Mouse (Mus musculus): Measurements from ENCODE around the gene Pou2af1.
A peak's percentile ranks its signal among the peaks of the same experiment; 100 is the strongest.

Gene Pou2af1

GRCm38 (mm10) chr9:51213023-51213728, at the start of gene Pou2af1:
Gene Pou2af1 (plus strand): TSS chr9:51213708.
- no peak for DNase-seq

GRCm38 (mm10) chr9:51163989-51164388, 49.5 kb upstream of the Pou2af1 start:
- no peak for DNase-seq

GRCm38 (mm10) chr9:51165312-51166180, 48.0 kb upstream of the Pou2af1 start, which contains the start of gene Gm32742:
Gene Gm32742 (minus strand): TSS chr9:51165517.
- DNase-seq: no peak

GRCm38 (mm10) chr9:51167954-51168353, 45.6 kb upstream of the Pou2af1 start:
- no peak for DNase-seq

- no peak for DNase-seq
Measured at GRCm38 (mm10) chr9:51168698-51169097, 44.8 kb upstream of the Pou2af1 start.

GRCm38 (mm10) chr9:51169133-51169532, 44.4 kb upstream of the Pou2af1 start:
- DNase-seq: no peak

- DNase-seq: no peak
Measured at GRCm38 (mm10) chr9:51170298-51170697, 43.2 kb upstream of the Pou2af1 start.

GRCm38 (mm10) chr9:51174890-51175464, 38.5 kb upstream of the Pou2af1 start:
- DNase-seq: no peak

- DNase-seq: no peak
Measured at GRCm38 (mm10) chr9:51175722-51176121, 37.8 kb upstream of the Pou2af1 start.

GRCm38 (mm10) chr9:51178297-51178696, 35.2 kb upstream of the Pou2af1 start:
- no peak for DNase-seq

GRCm38 (mm10) chr9:51180621-51181020, 32.9 kb upstream of the Pou2af1 start:
- DNase-seq: peak; percentile 73

- no peak for DNase-seq
Measured at GRCm38 (mm10) chr9:51182716-51183710, 30.5 kb upstream of the Pou2af1 start.

- peak; percentile 71 for DNase-seq
Measured at GRCm38 (mm10) chr9:51185386-51185785, 28.1 kb upstream of the Pou2af1 start.

GRCm38 (mm10) chr9:51185871-51186270, 27.6 kb upstream of the Pou2af1 start:
- peak; percentile 15 for DNase-seq

- no peak for DNase-seq
Measured at GRCm38 (mm10) chr9:51190655-51191054, 22.9 kb upstream of the Pou2af1 start.

- DNase-seq: no peak
Measured at GRCm38 (mm10) chr9:51194790-51195189, 18.7 kb upstream of the Pou2af1 start.

- no peak for DNase-seq
Measured at GRCm38 (mm10) chr9:51208974-51209332, 4.6 kb upstream of the Pou2af1 start.

- no peak for DNase-seq
Measured at GRCm38 (mm10) chr9:51211191-51211590, 2.3 kb upstream of the Pou2af1 start.

- DNase-seq: no peak
Measured at GRCm38 (mm10) chr9:51213729-51214237, 275 bp downstream of the Pou2af1 start.

GRCm38 (mm10) chr9:51215311-51215710, 1.8 kb downstream of the Pou2af1 start:
- DNase-seq: no peak

GRCm38 (mm10) chr9:51215949-51216348, 2.4 kb downstream of the Pou2af1 start:
- no peak for DNase-seq

- DNase-seq: no peak
Measured at GRCm38 (mm10) chr9:51225636-51226166, 12.2 kb downstream of the Pou2af1 start.

All from right cerebral cortex, adult 18-20 months (tissue).